25 mouse cellular contexts compared by ENCODE assay signal in genomic region chr14:30608176-30608575, GRCm38 (mm10). TPM values are rescaled to one million over a fixed set of nuclear protein-coding genes. Genes with fewer than 3 reads are reported as not detected.
A peak's percentile ranks its signal among the peaks of the same experiment; 100 is the strongest.
DNase-seq lines count a peak whose midpoint lies in the region; ATAC-seq lines count a peak whose summit lies in the region.
"Had no signal": no experiment of that assay in that cellular context is flagged by ENCODE, and none has a peak within 500 bp of the region (broad histone marks: within the 10 kb centered on the region; RNA-seq: fewer than 3 reads in every experiment).

No protein-coding gene starts in this region.

- peaks cover 48% of the 10 kb centered on the region for H3K36me3 ChIP-seq in embryonic facial prominence, embryonic 13.5 days
- peaks cover 57% of the 10 kb centered on the region for H3K36me3 ChIP-seq in embryonic facial prominence, embryonic 10.5 days (replicated peaks)
- H3K36me3 ChIP-seq in macrophage (ENCODE audit: inconsistent target) = peaks cover 65% of the 10 kb centered on the region
- H3K36me3 ChIP-seq: hindbrain, embryonic 15.5 days; intestine, embryonic 15.5 days; midbrain, embryonic 12.5 days had no signal

- H3K4me2 ChIP-seq in embryonic facial prominence, embryonic 13.5 days = no peak overlapping the region
- H3K4me2 ChIP-seq: forebrain, embryonic 13.5 days; heart, embryonic 15.5 days; hindbrain, embryonic 15.5 days; intestine, embryonic 15.5 days; limb, embryonic 12.5 days; liver, embryonic 13.5 days; lung, embryonic 14.5 days; midbrain, embryonic 12.5 days had no signal

- 0 out of 2 replicates have a peak, but pooled peaks cover 7% of the 10 kb centered on the region for H3K4me1 ChIP-seq in embryonic facial prominence, embryonic 13.5 days
- H3K4me1 ChIP-seq in embryonic facial prominence, embryonic 10.5 days = peaks cover 41% of the 10 kb centered on the region
- H3K4me1 ChIP-seq: forebrain, embryonic 13.5 days; hindbrain, embryonic 15.5 days; limb, embryonic 12.5 days; midbrain, embryonic 12.5 days had no signal

- 0 out of 2 replicates have a peak overlapping the region, but pooled peaks have one; percentile 32 for H3K9ac ChIP-seq in embryonic facial prominence, embryonic 13.5 days
- H3K9ac ChIP-seq: forebrain, embryonic 13.5 days; heart, embryonic 15.5 days; hindbrain, embryonic 15.5 days; intestine, embryonic 15.5 days; limb, embryonic 12.5 days; liver, embryonic 13.5 days; lung, embryonic 14.5 days; midbrain, embryonic 12.5 days had no signal

- no peak overlapping the region for H3K27ac ChIP-seq in embryonic facial prominence, embryonic 13.5 days
- H3K27ac ChIP-seq in embryonic facial prominence, embryonic 10.5 days (replicated peaks) = no peak overlapping the region
- H3K27ac ChIP-seq in macrophage = peak overlapping the region; percentile 49
- H3K27ac ChIP-seq: forebrain, embryonic 13.5 days; heart, embryonic 15.5 days; hindbrain, embryonic 15.5 days; intestine, embryonic 15.5 days; limb, embryonic 12.5 days; liver, embryonic 13.5 days; midbrain, embryonic 12.5 days had no signal

- 84% methylated on average over 6 of the region's 6 CpGs for WGBS in embryonic facial prominence, embryonic 13.5 days
- 93% methylated on average over 6 of the region's 6 CpGs for WGBS in embryonic facial prominence, embryonic 10.5 days
- 71% methylated on average over 6 of the region's 6 CpGs for WGBS in macrophage (ENCODE audit: missing documents)

- H3K27me3 ChIP-seq in embryonic facial prominence, embryonic 13.5 days = no peaks in the 10 kb centered on the region
- H3K27me3 ChIP-seq in embryonic facial prominence, embryonic 10.5 days (replicated peaks; ENCODE audit: low read depth, poor library complexity, severe bottlenecking) = no peaks in the 10 kb centered on the region
- H3K27me3 ChIP-seq: forebrain, embryonic 13.5 days; heart, embryonic 15.5 days; hindbrain, embryonic 15.5 days; intestine, embryonic 15.5 days; limb, embryonic 12.5 days; liver, embryonic 13.5 days; midbrain, embryonic 12.5 days had no signal

- DNase-seq in embryonic facial prominence, embryonic 10.5 days (ENCODE audit: low spot score) = no peak
- DNase-seq in urinary bladder, postnatal 14 days (ENCODE audit: low spot score) = peak; percentile 60
- DNase-seq in urinary bladder, adult 18-20 months (ENCODE audit: low spot score in 2 of 2) = no peak
- DNase-seq in Muller cell, postnatal 12 days (ENCODE audit: inconsistent ontology term) = no peak
- no peak for DNase-seq in left cerebral cortex, adult 8-10 months (ENCODE audit: low spot score in 2 of 2)
- DNase-seq: adrenal gland, postnatal 14 days; gastrocnemius, postnatal 14 days; heart, postnatal 4 days; kidney, adult 9 months; kidney, postnatal 36 days; layer of hippocampus, adult 9-11 months; liver, embryonic 13.5 days; lung, embryonic 14.5 days; retina, postnatal 1 day; thymus, postnatal 25 days had no signal

- H3K4me3 ChIP-seq in embryonic facial prominence, embryonic 13.5 days = no peak overlapping the region
- no peak overlapping the region for H3K4me3 ChIP-seq in embryonic facial prominence, embryonic 10.5 days
- no peak overlapping the region for H3K4me3 ChIP-seq in macrophage (ENCODE audit: inconsistent target)
- H3K4me3 ChIP-seq: erythroblast, embryonic 14.5 days; forebrain, embryonic 13.5 days; heart, embryonic 15.5 days; hindbrain, embryonic 15.5 days; intestine, embryonic 15.5 days; limb, embryonic 12.5 days; liver, embryonic 13.5 days; midbrain, embryonic 12.5 days had no signal

- no peaks in the 10 kb centered on the region for H3K9me3 ChIP-seq in embryonic facial prominence, embryonic 13.5 days
- no peaks in the 10 kb centered on the region for H3K9me3 ChIP-seq in embryonic facial prominence, embryonic 10.5 days
- H3K9me3 ChIP-seq: forebrain, embryonic 13.5 days; heart, embryonic 15.5 days; hindbrain, embryonic 15.5 days; intestine, embryonic 15.5 days; limb, embryonic 12.5 days; liver, embryonic 13.5 days; midbrain, embryonic 12.5 days had no signal

- peaks cover 95% of the 10 kb centered on the region for H3K79me2 ChIP-seq in macrophage (ENCODE audit: inconsistent target)

- no peak for ATAC-seq in embryonic facial prominence, embryonic 13.5 days (ENCODE audit: insufficient number of reproducible peaks, insufficient read depth, low FRiP score, low TSS enrichment, low read depth)
- ATAC-seq: activated CD4-positive, CD25-positive, alpha-beta regulatory T cell, adult 4 months; forebrain, embryonic 13.5 days had no signal

RNA-seq across cellular contexts. Expression of gene Prkcd, which starts 17.8 kb away (rescaled TPM):
- polyA plus RNA-seq in embryonic facial prominence, embryonic 13.5 days (2015; fragmentation: Nextera tagmentation; extraction: Ambion mirVana) = 50.9 and 52.0 TPM in 2 replicates
- 31.6 and 37.3 TPM in 2 replicates for polyA plus RNA-seq in embryonic facial prominence, embryonic 10.5 days (2016; fragmentation: Nextera tagmentation; extraction: Ambion mirVana)
- 1,000 to 10,000 TPM in 23 of 26 experiments, 100 to 1,000 TPM in 3; 920 to 2,399 (median 1,316) TPM for total RNA-seq in macrophage (2018; cell fraction: chromatin; rRNA removed)
- total RNA-seq in macrophage (2018; cell fraction: cytosol; rRNA removed) = 100 to 1,000 TPM; 168 to 279 (median 213) TPM
- 1,000 to 10,000 TPM in 7 of 26 experiments, 100 to 1,000 TPM in 19; 420 to 1,209 (median 753) TPM for total RNA-seq in macrophage (2018; cell fraction: nucleus; rRNA removed)
- 108 to 303 TPM (median 176 TPM) in 3 replicates for polyA plus RNA-seq in macrophage (2018)
- total RNA-seq in left cerebral cortex, adult 8-10 months (2022) = 10 to 100 TPM; 16.0 to 47.2 (median 18.0) TPM

RNA-seq across cellular contexts. Expression of gene Rft1, which starts 46.0 kb away (rescaled TPM):
- 21.5 and 21.6 TPM in 2 replicates for polyA plus RNA-seq in embryonic facial prominence, embryonic 13.5 days (2015; fragmentation: Nextera tagmentation; extraction: Ambion mirVana)
- 15.5 and 15.7 TPM in 2 replicates for polyA plus RNA-seq in embryonic facial prominence, embryonic 10.5 days (2016; fragmentation: Nextera tagmentation; extraction: Ambion mirVana)
- total RNA-seq in macrophage (2018; cell fraction: chromatin; rRNA removed) = 10 to 100 TPM; 15.0 to 88.5 (median 53.0) TPM
- total RNA-seq in macrophage (2018; cell fraction: cytosol; rRNA removed) = 10 to 100 TPM; 10.8 to 21.9 (median 16.2) TPM
- total RNA-seq in macrophage (2018; cell fraction: nucleus; rRNA removed) = 10 to 100 TPM; 13.2 to 52.7 (median 28.8) TPM
- polyA plus RNA-seq in macrophage (2018) = 11.3 to 19.5 TPM (median 16.6 TPM) in 3 replicates
- total RNA-seq in left cerebral cortex, adult 8-10 months (2022) = 10 to 100 TPM; 11.9 to 13.7 (median 13.2) TPM
